Mouse (Mus musculus) brain, embryonic 14.5 days (tissue): ENCODE data around the gene Hnrnpa0.

Experiments used
- CTCF ChIP-seq: fragments of 200-500 bp; IDR thresholded peaks from 2 replicates; pipeline ENCODE4 v1.5.1; 2012; ENCODE audit warnings: inconsistent platforms, mild to moderate bottlenecking, moderate library complexity, borderline replicate concordance; ENCODE audit not compliant: insufficient read depth, insufficient read length; ENCODE audit errors: extremely low read depth
- POLR2A ChIP-seq: fragments of 200-500 bp; IDR thresholded peaks from 2 replicates; pipeline ENCODE4 v1.6.1; 2012; ENCODE audit warnings: mild to moderate bottlenecking, inconsistent platforms, borderline replicate concordance; ENCODE audit not compliant: poor library complexity, insufficient read depth, insufficient read length, severe bottlenecking; ENCODE audit errors: extremely low read depth

- TF ChIP-seq POLR2A (no peak), CTCF (no peak)
Observed at GRCm38 (mm10) chr13:58111306-58111705, 17.1 kb downstream of the Hnrnpa0 start.
